Mouse (Mus musculus): ENCODE measurements at regions not wholly inside any gene's neighbourhood (a gene's known extent, or its start where the extent isn't known, plus 50 kb on each side); places are given as distances from the start of the nearest gene placed in this dataset.

DNA sequence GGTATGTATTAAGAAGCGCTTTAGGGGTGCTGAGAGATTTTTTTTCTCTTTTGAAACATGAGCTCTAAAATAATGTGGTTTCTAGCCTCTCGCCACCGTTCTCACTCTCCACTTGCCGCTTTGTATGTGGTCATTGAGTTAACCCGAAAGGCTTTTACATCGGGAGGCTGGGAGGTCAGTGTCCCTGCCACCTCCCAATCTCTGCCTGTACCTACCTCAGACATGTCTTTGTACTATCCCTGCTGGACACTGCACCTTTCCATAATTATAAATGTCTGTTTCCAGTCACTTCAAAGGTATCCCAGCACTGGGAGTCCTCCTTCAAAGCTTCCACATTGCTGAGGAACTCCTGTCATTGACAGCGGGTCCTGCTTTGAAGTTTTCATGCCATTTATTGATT lies 347.6 kb upstream of the Tbc1d2b start:
- no peak for DNase-seq

DNA sequence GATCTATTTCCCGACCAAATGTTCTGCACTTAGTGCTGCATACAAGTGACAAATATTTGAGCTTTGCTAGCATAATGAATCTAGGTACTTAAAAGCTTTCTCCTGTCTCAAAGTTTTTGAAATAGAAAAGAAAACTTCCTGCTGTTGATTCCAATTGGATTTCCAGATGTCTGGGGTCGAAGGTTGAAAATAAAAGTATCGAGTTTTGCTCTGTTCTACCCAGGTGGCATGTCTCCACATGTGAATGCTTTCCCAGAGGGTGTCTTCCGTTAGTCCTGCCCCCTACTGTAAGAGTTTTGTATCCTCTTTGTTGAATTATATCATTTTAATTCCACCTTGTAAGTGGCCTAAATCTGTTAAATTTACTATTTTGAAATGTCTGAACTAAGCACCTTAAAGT lies 327.3 kb upstream of the Tbc1d2b start:
- no peak for DNase-seq

DNA sequence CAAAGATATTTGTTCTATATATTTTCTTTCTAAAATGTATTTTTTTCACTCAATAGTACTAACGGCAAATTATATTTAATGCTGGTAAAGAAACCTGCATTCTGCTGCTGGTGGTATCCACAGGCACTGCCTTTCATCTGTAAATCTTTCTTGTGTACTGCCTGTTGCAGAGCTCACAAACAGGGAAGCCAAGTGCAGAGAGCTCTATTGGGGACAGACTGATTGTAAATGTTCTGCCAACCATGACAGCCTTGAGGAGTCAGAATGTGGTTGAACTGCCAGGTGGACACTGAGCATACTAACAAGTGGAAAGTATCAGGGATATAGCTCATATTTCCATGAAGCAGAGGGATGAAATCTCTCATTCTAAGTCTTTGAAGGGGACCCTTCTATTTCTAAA lies 286.1 kb upstream of the Tbc1d2b start:
- no peak for DNase-seq

DNA sequence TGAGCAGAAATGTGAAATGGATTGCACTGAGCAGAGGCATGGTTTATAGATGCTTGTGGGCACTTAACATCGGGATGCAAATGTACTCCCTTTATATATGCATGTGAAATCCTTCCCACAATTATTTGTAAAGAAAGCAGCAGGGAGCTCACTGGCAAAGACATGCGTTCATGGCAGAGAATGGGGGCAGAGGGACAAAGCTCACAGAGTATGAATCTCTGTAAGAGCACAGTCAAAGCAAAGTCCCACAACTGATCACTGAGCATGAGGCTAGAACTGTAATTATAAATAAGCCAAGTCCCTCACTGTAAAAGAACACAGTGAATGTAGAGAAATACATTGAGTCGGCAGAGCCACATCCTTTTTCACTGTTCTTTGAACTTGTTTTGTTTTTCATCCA lies 285.6 kb upstream of the Tbc1d2b start:
- no peak for DNase-seq

DNA sequence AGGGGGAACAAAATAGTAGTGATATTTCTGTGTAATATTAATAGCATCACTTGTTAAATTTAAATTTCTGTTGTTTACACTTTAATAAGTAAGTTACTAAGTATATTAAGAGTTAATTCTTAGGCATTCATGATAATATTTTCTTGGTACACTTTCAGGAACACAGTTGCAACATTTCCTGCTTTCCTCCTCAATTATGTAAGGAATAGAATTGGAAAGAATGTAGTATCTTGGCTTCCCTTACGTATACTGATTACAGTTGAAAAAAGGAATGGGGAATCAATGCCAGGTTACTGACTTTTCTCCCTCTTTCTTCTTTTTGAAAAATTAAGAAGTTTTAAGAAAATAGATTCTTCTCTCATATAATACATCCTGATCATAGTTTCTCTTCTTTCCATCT lies 277.3 kb upstream of the Tbc1d2b start:
- DNase-seq = no peak

DNA sequence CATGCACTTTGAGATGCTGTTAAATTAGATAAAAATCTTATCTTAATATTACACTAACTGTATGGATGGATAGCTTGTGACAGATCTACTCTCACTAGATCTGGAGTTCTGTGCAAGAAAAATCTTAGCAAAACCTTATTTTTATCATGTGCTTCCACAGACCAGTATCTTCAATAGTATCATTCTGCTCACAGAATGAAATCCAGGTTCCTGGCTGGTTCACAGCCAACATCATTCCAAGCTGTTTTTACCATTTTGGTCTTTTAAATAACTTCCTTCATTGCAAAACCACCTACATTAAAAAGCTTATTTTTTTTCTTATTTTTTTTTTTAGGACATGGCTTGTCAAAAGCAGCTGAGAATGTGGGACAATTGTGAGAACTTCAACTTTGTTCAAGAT lies 276.1 kb upstream of the Tbc1d2b start:
- DNase-seq = no peak

DNA sequence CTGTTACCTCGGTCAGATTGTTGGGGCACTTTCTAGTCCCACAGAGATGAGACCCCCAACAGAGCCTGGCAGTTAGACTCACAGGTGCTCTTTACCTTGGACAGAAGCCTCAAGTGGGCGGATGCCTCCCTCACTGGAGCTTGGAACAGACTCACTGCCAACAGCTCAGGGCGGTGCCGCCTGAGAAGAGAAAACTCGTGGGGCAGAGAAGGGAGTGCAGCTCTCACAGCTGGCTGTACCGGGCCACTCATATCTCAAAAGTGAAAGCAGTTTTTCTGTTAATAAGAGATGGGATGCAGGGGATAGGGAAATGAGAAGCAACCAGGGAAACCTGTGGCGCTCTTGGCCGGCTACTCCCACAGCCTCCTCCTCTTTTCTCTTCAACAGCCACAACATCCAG lies 267.1 kb upstream of the Tbc1d2b start:
- DNase-seq = peak; percentile 9

DNA sequence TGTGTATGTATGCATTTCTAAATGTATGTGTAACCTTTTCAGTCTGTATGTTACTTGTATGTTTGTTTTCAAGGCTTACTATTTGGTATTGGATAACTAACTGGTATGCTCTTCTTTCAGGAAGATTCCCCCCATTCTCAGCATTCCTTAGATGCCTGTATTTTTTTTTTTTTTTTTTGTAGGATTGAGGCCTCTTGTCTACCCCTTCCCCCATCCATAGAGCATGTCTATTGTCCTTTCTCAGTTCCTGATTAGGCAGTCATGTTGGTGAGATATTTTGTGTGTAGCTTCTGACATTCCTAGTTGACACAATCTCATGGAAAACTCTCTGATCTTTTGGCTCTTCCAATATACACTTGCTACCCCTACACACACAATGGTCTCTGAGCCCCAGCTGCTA lies 262.8 kb upstream of the Tbc1d2b start:
- DNase-seq = no peak

DNA sequence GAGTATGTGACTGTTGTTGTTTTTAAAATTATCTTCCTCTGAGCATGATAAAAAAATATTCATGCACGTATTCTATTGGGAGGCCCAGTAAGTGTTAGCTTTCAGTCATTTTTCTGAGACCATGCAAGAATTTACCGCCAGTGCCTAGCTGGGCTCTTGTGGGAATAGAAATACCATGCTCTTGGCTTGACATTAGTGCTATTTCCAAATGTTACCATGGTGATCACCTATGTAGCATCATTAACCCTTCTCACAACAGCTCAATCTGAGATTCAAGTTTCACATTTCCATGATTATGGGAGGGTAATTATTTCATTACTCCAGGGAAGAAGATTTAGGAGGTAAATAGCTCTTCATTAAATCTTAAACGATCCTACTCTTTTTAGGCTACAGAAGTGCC lies 250.6 kb upstream of the Tbc1d2b start:
- no peak for DNase-seq

DNA sequence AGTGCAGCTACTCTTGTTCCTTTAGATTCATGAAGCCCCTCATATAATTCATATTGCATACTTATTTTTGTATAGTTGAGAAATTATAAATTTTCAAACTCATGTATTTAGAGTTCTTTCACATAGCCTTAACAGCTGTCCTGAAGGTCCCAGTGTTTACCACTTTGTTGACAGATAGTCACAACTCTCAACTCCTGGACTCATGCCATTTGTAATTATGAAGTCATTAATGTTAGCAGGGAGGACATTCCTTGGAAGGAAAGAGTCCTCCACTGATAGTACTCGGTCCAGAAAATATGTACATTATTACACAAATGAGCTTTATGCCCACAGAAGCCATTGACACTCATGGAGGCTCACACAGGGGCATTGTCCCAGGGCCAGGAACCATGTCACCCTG lies 224.3 kb upstream of the Tbc1d2b start:
- DNase-seq = no peak

DNA sequence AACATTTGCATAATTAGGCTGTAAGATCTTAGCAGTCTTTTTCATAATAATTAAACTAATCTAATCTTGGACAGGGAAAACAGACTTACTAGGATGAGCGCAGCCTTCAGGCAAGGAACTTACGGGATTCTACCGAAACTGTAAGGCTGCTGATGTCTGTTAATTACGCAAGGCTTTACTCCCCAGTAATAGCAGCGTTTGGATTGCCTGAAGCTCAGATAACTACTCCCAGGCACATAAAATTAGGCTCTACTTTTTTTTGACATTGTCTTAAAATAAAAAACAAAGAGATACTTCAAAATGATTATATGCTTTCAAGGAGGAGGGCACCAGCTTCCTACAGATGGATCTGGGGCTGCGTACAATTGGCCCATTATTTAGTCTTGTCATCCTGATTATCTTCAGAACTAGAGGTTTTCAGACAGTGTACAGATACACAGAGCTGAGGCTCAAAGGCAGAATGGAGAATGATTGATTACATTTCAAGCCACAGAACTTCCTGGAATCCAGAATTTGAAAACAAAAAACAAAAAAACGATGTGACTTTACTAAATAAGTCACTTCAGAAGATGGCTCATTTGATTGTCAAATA lies 220.1 kb upstream of the Tbc1d2b start:
- no peak for DNase-seq

DNA sequence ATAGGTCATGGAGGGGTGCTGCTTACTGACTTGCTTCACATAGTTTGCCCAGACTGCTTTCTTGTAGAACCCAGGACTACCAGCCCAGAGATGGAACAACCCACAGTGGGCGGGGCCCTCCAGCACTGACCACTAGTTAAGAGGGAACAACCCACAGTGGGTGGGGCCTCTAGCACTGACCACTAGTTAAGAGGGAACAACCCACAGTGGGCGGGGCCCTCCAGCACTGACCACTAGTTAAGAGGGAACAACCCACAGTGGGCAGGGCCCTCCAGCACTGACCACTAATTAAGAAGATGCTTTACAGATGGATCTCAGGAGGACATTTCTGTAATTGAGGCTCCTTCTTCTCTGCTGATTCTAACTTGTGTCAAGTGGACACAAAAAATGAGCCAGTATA lies 180.0 kb upstream of the Tbc1d2b start:
- no peak for DNase-seq

DNA sequence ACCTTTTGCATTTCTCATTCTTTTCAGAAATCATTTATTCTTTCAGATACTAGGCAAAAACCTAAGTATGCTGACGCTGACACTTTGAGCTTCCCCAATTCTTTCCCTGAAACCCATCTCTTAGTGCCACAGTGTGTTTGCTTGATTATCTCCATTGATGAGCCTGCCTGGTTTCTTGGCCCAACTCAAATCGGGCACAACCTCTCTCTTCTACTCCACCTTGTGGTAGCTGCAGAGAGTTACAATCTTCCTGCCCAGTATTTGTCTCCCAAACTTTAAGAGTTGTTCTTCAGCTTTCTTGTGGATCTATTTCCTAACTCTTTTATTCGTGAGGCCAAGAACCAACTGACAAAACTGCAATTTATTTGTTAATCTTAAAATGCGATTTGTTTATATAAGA lies 176.4 kb upstream of the Tbc1d2b start:
- DNase-seq = peak; percentile 15

DNA sequence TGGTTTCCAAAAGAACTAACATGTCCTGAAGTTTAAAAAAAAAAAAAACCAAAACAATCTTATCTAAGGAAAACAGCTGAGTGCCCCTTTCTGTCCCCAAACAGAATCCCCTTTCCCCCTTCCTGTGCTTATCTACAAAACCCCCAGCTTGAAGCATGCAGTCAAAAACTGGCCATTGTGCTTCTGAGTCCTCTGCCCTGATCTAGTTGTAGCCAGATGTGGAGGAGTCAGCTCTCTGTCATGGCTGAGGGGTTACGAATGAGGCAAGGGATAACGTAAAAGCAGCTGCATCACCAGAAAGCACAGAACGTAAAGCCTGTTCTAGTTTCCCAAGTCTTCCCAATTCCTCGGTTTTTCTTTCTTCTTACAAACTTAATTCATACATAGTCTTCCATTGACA lies 164.3 kb upstream of the Tbc1d2b start:
- no peak for DNase-seq

DNA sequence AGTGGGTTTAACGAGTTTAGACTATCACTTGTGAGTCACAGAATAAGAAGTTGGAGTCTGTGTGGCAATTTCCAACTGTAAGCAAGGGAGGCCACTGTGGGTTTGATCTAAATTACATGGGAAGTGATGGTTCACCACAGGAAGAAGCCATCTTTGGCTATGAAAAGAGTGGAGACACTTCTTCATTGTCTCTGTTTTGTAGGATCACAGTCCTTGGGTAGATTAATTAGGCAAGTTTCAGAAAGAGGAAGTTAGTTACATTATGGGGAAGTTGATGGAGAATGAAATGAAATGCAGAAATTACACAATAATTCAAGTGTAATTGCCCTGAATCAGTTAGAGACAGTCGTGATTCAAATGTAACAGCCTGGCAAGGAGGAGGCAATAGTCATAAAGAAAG lies 160.3 kb upstream of the Tbc1d2b start:
- no peak for DNase-seq

DNA sequence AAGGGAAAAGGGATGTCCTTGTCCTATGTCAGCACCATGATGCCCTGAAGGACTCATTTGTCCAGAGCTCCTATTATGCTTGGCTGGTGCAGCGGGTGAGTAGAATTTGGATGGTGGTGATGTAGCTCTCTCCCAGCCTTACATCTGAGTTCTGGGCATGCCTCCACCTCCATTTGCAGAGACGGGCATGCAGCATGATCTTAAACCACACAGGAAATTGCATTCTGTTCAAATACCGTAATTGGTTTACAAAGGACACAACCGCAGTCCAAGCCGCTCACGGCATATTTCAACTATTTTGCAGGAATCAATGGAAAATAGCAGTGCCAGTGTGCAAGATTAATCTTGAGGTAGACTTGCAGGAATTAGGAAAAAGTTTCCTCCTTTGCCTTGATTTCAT lies 151.1 kb upstream of the Tbc1d2b start:
- DNase-seq = no peak

DNA sequence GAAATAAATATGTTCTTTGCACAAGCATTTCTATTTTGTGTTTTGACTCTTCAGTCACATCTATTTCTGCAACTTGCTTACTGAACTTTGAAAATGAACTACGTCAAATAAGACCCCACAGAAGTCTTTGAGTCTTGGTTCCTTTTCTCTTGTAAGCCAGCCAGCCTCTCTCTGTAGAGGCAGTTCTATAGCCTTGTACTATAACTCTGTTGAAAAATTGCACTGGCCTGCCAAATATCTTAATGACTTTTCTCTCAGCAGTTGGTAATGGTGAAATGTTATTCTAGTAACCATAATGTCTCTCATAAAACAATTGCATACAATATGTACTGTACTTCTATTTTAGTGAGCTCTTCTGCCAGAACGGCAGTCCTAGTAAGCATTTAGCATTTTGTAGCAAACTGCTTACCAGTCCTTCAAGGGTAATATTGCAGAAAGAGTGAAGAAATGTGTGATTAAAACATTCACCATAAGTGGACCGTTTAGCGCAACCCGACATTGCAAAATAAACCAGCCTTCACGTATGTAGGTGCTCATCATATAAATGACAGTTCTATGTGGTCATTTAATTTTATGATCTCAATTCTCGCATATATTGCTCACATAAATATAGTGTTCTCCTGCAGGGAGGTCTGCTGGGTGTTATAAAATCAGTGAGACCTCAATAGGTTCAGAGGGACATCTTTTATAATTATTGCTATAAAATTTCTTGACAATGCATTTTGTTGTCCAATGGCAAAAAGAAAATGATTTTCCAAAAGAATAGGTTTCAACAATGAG lies 149.3 kb upstream of the Tbc1d2b start:
- no peak for DNase-seq

DNA sequence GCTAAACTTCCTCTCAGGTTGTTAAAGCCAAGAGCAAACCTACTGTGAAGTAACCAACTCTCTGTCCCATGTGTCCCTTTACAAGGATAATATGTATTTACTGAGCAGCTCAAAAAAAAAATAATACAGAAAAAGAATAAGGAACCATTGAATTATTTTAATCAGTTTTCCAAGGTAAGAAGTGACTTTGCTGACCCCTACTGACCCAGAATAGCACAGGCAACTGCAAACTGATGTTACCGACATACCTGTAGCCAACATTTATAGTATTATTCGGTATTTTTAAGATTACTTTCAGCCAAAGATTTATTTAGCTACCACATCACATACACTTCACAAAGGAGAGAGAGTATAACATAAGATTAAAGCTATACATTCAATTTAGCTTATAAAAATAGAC lies 138.2 kb upstream of the Tbc1d2b start:
- no peak for DNase-seq

DNA sequence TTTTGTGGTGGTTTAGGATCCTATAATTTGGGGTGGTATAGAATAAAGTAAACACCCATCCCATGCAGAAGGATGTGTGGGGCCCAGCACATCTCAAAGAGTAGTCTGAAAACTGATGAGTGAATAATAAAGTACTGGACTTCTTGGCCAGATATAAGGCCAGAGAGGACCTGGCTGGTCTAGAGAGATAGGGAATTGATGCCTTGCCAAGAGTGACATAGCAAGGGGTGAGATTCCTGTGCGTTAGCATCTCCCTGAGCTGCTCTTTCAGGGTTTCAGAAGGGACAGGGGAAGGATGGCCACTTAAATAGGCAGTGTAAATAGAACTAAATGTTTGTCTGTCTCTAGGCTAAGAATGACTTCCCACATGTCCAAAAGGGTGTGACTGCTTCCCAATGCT lies 137.0 kb upstream of the Tbc1d2b start:
- no peak for DNase-seq

DNA sequence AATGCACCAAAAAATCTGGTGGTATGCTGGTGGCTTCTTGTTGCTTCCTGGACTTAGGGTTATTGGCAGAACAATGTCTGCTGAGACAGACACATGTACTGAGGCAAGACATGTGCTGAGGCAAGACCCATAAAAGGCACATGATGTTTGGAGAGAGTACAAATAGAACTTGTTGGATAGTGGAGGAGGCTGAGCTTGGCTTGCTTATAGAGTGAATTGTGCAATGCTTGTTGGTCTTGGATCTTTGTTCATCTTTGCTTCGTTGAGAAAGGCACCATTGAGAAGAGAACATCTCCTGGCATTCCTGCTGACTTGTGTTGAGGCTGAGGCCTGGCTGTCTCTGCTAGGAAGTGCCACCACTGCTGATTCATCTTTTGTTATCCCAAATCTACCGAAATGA lies 117.8 kb upstream of the Tbc1d2b start:
- DNase-seq = no peak

DNA sequence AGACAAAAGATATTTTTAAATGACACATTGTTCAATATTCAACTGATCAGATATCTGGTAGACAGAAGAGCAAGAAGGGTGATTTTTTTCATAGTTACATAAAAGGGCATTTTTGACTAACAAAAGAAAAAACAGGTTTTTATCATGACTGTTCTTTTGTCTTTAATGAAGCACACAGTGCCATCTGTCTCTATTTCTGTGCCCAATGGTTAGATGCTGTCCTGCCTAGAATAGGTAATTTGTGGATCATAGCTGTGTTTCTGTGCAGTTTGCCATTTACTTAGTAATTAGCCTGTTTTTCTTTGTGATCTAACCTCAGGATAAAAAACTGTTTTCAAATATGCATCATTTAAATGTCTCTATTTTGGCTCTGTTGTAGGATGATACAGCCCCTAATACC lies 114.4 kb upstream of the Tbc1d2b start:
- DNase-seq = no peak

DNA sequence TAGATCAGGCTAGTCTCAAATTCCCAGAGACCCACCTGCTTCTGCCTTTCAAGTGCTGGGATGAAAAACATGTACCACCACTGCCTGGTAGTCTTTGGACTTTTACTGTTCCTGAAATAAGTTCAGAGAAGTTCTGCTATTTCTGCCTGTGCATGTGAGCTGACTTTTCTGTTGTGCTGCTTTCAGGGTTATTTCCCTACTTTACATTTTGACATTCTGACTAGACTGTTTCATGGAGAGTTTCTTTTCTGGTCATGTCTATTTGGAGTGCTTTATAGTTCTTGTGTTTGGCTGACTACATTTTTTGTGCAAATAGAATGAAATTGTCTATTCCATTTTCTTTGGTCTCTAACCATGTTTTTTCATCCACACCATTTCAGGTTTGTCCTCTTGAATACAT lies 109.5 kb upstream of the Tbc1d2b start:
- DNase-seq = no peak

DNA sequence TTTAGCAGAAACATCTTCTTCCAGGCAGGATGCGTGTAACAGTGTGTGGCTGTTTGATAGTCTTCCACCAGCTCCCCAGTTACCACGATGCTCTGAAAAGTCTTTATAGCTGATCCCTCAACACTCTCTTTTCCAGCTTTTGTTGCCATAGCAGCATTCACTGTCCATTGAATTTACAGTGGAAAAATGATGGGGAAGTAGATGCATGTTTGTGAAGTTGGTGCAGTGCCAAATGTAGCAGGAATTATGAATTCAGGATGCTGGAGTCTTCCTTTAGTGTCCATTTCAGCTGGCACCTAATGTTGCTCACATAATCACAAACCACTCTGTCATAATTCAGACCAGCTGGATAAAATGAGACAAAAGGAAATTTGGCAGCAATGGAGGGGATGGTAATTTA lies 99.0 kb upstream of the Tbc1d2b start:
- no peak for DNase-seq

DNA sequence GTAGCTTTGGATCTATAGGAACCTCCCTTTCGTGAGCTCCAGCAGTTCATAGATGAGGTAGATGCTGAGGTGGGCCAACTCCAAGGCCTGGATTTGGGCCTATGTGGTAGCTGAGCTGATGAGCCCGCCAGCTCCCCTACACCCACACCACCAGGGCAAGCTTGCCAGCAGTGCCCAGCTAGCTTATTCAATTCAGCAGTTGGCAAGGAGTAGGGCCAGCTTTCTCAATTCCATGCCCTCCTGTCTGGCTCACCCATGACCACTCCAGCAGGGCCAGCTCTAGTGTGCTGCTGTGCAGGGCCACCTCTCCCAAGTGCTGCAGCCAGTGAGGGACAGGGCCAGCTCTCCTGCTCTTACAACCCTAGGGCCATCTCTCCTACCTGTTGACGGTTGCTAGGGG lies 97.1 kb upstream of the Tbc1d2b start:
- DNase-seq = no peak

DNA sequence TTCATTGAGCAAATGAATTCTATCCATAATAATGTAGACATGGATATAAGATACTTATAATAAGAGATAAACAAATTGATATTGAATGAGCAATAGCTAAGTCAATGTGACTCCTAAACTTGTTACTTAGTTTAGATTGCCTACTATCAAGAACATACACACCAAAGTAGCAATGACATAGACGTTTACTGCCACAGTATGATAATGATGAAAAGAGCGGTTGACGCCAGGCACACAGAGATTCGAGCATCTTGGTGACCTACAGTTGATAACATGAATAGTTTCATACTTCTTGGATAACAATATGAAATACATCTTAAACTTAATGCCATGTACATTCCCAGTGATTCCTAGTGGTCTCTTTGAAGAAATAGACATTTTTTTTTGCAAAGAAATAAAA lies 55.9 kb upstream of the Tbc1d2b start:
- DNase-seq = no peak

Data from kidney, postnatal 10 days (tissue).